Mouse (Mus musculus): Measurements from ENCODE around the gene Sptb. TPM values are rescaled to one million over a fixed set of nuclear protein-coding genes. Genes with fewer than 3 reads are reported as not detected.

Gene Sptb
- polyA plus RNA-seq, 1 experiment = 102 TPM

- H3K27ac ChIP-seq (ENCODE audit: control insufficient read depth, insufficient read depth, low read depth, low read length, poor library complexity) = no peak overlapping the region
- no peaks in the 10 kb centered on the region for H3K4me1 ChIP-seq (ENCODE audit: control insufficient read depth, insufficient read depth, low read length)
- 82% methylated on average over 7 of the region's 7 CpGs for WGBS
- TF ChIP-seq POLR2A (IDR thresholded peaks at IDR 0.05; ENCODE audit: borderline replicate concordance, control insufficient read depth, low read depth, low read length) = no peak
- H3K4me3 ChIP-seq (replicated peaks; ENCODE audit: control insufficient read depth, low read depth, low read length) = no peak overlapping the region
Observed at GRCm38 (mm10) chr12:76583454-76583853, 126.9 kb downstream of the Sptb start.

GRCm38 (mm10) chr12:76582841-76583240, 127.5 kb downstream of the Sptb start:
- 6% methylated on average over 6 of the region's 6 CpGs for WGBS
- Histone ChIP-seq H3K27ac (ENCODE audit: control insufficient read depth, insufficient read depth, low read depth, low read length, poor library complexity) (no peak overlapping the region), H3K4me3 (replicated peaks; ENCODE audit: control insufficient read depth, low read depth, low read length) (no peak overlapping the region), H3K4me1 (ENCODE audit: control insufficient read depth, insufficient read depth, low read length) (no peaks in the 10 kb centered on the region)
- TF ChIP-seq POLR2A (IDR thresholded peaks at IDR 0.05; ENCODE audit: borderline replicate concordance, control insufficient read depth, low read depth, low read length) (no peak), CTCF (IDR thresholded peaks at IDR 0.05; ENCODE audit: control insufficient read depth, insufficient read depth, low read length) (no peak)

GRCm38 (mm10) chr12:76582139-76582538, 128.2 kb downstream of the Sptb start:
- Histone ChIP-seq H3K4me3 (replicated peaks; ENCODE audit: control insufficient read depth, low read depth, low read length) (no peak overlapping the region), H3K4me1 (ENCODE audit: control insufficient read depth, insufficient read depth, low read length) (no peaks in the 10 kb centered on the region), H3K27ac (ENCODE audit: control insufficient read depth, insufficient read depth, low read depth, low read length, poor library complexity) (no peak overlapping the region)
- WGBS = 75% methylated on average over 3 of the region's 3 CpGs
- TF ChIP-seq POLR2A (IDR thresholded peaks at IDR 0.05; ENCODE audit: borderline replicate concordance, control insufficient read depth, low read depth, low read length) = no peak
- TF ChIP-seq CTCF (IDR thresholded peaks at IDR 0.05; ENCODE audit: control insufficient read depth, insufficient read depth, low read length) = no peak

DNA sequence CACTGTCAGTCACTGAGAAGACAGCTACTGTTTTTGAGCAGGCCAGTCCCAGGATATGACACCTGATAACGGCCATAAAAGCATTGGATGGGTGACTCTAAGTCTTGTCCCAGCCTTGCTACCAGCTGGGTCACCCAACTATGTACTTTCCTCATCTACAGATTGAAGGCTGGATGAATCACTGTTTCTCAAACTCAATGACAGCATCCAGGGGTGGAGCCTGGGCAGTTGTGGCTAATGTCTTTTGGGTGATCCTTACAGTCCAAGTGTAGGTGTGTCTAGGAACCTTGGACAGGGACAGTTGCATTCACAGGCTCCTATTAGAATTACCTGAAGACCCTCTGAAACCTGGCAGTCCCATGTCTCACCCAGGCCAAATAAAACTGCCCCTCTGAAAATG, 130.5 kb downstream of the Sptb start:
- no peak overlapping the region for H3K4me3 ChIP-seq (replicated peaks; ENCODE audit: control insufficient read depth, low read depth, low read length)
- 81% methylated on average over 1 of the region's 1 CpGs for WGBS
- no peaks in the 10 kb centered on the region for H3K4me1 ChIP-seq (ENCODE audit: control insufficient read depth, insufficient read depth, low read length)
- TF ChIP-seq POLR2A (IDR thresholded peaks at IDR 0.05; ENCODE audit: borderline replicate concordance, control insufficient read depth, low read depth, low read length) (no peak), CTCF (IDR thresholded peaks at IDR 0.05; ENCODE audit: control insufficient read depth, insufficient read depth, low read length) (no peak)
- H3K27ac ChIP-seq (ENCODE audit: control insufficient read depth, insufficient read depth, low read depth, low read length, poor library complexity) = no peak overlapping the region

DNA sequence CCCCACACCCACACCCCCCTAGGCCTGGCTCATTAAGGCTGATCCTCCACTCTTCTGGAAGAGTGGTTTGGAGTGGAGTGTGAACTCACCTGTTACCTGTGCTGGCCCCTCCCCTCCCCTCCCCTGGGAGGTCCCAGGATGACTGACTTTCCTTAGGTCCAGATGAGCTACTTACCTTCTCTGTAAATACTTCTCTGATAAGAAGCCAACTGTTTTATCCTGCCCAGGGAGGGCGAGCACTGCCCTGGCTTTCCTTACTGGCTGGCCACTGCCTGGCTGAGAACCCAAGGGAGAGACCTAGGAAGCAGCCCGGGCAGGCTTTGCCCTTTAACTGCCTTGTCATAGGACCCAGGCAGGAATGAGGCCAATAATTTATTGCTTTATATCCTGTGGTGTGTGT, 131.9 kb downstream of the Sptb start:
- no peak overlapping the region for H3K27ac ChIP-seq (ENCODE audit: control insufficient read depth, insufficient read depth, low read depth, low read length, poor library complexity)
- whole genome bisulfite sequencing = 46% methylated on average over 2 of the region's 2 CpGs
- H3K4me3 ChIP-seq (replicated peaks; ENCODE audit: control insufficient read depth, low read depth, low read length) = no peak overlapping the region
- TF ChIP-seq CTCF (IDR thresholded peaks at IDR 0.05; ENCODE audit: control insufficient read depth, insufficient read depth, low read length) = no peak
- TF ChIP-seq POLR2A (IDR thresholded peaks at IDR 0.05; ENCODE audit: borderline replicate concordance, control insufficient read depth, low read depth, low read length) = no peak
- no peaks in the 10 kb centered on the region for H3K4me1 ChIP-seq (ENCODE audit: control insufficient read depth, insufficient read depth, low read length)

GRCm38 (mm10) chr12:76577858-76578257, 132.5 kb downstream of the Sptb start:
- Histone ChIP-seq H3K27ac (ENCODE audit: control insufficient read depth, insufficient read depth, low read depth, low read length, poor library complexity) (no peak overlapping the region), H3K4me1 (ENCODE audit: control insufficient read depth, insufficient read depth, low read length) (no peaks in the 10 kb centered on the region), H3K4me3 (replicated peaks; ENCODE audit: control insufficient read depth, low read depth, low read length) (no peak overlapping the region)
- TF ChIP-seq CTCF (IDR thresholded peaks at IDR 0.05; ENCODE audit: control insufficient read depth, insufficient read depth, low read length) = no peak
- no peak for TF ChIP-seq POLR2A (IDR thresholded peaks at IDR 0.05; ENCODE audit: borderline replicate concordance, control insufficient read depth, low read depth, low read length)
- WGBS = 87% methylated on average over 16 of the region's 16 CpGs

DNA sequence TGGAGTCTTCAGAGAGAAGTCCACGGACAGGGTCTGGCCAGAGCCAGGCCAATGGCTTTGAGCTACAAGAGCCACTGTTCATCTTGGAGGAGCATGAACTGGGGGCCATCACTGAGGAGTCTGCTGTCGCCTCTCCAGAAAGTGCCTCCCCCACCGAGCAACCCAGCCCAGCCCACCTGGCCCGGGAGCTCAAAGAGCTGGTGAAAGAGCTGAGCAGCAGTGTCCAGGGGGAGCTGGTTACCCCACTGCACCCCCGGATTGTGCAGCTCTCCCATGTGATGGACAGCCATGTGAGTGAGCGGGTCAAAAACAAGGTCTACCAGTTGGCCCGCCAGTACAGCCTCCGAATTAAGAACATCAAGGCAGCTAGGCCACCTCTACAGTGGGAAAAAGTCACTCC, 133.5 kb downstream of the Sptb start:
- H3K4me3 ChIP-seq (replicated peaks; ENCODE audit: control insufficient read depth, low read depth, low read length) = no peak overlapping the region
- no peak overlapping the region for H3K27ac ChIP-seq (ENCODE audit: control insufficient read depth, insufficient read depth, low read depth, low read length, poor library complexity)
- no peak for TF ChIP-seq CTCF (IDR thresholded peaks at IDR 0.05; ENCODE audit: control insufficient read depth, insufficient read depth, low read length)
- TF ChIP-seq POLR2A (IDR thresholded peaks at IDR 0.05; ENCODE audit: borderline replicate concordance, control insufficient read depth, low read depth, low read length) = no peak
- no peaks in the 10 kb centered on the region for H3K4me1 ChIP-seq (ENCODE audit: control insufficient read depth, insufficient read depth, low read length)
- WGBS = 90% methylated on average over 8 of the region's 8 CpGs

GRCm38 (mm10) chr12:76576061-76576460, 134.3 kb downstream of the Sptb start:
- TF ChIP-seq CTCF (IDR thresholded peaks at IDR 0.05; ENCODE audit: control insufficient read depth, insufficient read depth, low read length) (no peak), POLR2A (IDR thresholded peaks at IDR 0.05; ENCODE audit: borderline replicate concordance, control insufficient read depth, low read depth, low read length) (no peak)
- Histone ChIP-seq H3K4me3 (replicated peaks; ENCODE audit: control insufficient read depth, low read depth, low read length) (no peak overlapping the region), H3K4me1 (ENCODE audit: control insufficient read depth, insufficient read depth, low read length) (no peaks in the 10 kb centered on the region), H3K27ac (ENCODE audit: control insufficient read depth, insufficient read depth, low read depth, low read length, poor library complexity) (no peak overlapping the region)
- 66% methylated on average over 9 of the region's 9 CpGs for WGBS

DNA sequence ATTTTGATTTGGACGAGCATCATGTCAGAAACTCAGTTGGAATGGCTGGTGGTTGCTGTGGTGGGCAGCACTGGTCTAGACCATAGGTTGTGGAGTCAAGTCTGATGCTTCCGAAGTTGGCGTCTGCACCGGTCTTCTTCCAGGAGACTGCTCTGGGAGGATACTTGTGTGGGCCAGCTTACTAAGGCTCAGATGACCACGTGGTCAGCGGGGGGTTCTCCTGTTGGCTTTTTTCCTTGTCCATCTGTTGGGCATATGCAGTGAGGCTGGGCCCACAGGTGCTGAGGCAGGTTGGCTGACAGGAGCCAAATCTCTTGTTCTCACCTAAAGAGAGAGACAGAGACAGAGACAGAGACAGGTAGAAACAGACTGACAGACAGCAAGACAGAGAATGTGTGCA, 135.5 kb downstream of the Sptb start:
- Histone ChIP-seq H3K27ac (ENCODE audit: control insufficient read depth, insufficient read depth, low read depth, low read length, poor library complexity) (no peak overlapping the region), H3K4me1 (ENCODE audit: control insufficient read depth, insufficient read depth, low read length) (no peaks in the 10 kb centered on the region), H3K4me3 (replicated peaks; ENCODE audit: control insufficient read depth, low read depth, low read length) (no peak overlapping the region)
- no peak for TF ChIP-seq CTCF (IDR thresholded peaks at IDR 0.05; ENCODE audit: control insufficient read depth, insufficient read depth, low read length)
- TF ChIP-seq POLR2A (IDR thresholded peaks at IDR 0.05; ENCODE audit: borderline replicate concordance, control insufficient read depth, low read depth, low read length) = no peak
- 87% methylated on average over 6 of the region's 6 CpGs for WGBS
